Mouse (Mus musculus) midbrain, embryonic 11.5 days (tissue): ENCODE data around the gene Myt1. TPM values are rescaled to one million over a fixed set of nuclear protein-coding genes. Genes with fewer than 3 reads are reported as not detected.
"Not testable (repeated sequence)": the region's sequence is repeated elsewhere in the genome, so short reads cannot be mapped to it uniquely, and the experiment has no call there.

Experiments
- ATAC-seq: fragments of 200-750 bp; cut with Nextera tagmentation; 2 replicates; pipeline ENCODE4 v1.8.0; 2017; ENCODE audit warnings: moderate TSS enrichment, moderate library complexity; ENCODE audit not compliant: low FRiP score
- DNase-seq: peaks from one replicate; pipeline ENCODE4 v3.0.0; 2015; ENCODE audit warnings: low spot score; ENCODE audit errors: missing footprints
- H3K27ac ChIP-seq: fragments of 300-500 bp; sonication (generic); 2 replicates; pipeline ENCODE4 v1.5.1; 2014; ENCODE audit warnings: low read depth, low read length
- H3K27me3 ChIP-seq: fragments of 300-500 bp; sonication (generic); 2 replicates; pipeline ENCODE4 v1.6.1; 2014; ENCODE audit warnings: mild to moderate bottlenecking, low read length, moderate library complexity, mixed read lengths; ENCODE audit not compliant: control insufficient read depth, insufficient read depth
- H3K36me3 ChIP-seq: fragments of 300-500 bp; sonication (generic); 2 replicates; pipeline ENCODE4 v1.6.1; 2014; ENCODE audit warnings: mild to moderate bottlenecking, low read length, moderate library complexity, mixed read lengths; ENCODE audit not compliant: control insufficient read depth, insufficient read depth
- H3K4me1 ChIP-seq: fragments of 300-500 bp; sonication (generic); 2 replicates; pipeline ENCODE4 v1.6.1; 2014; ENCODE audit warnings: low read length; ENCODE audit not compliant: control insufficient read depth, insufficient read depth
- H3K4me2 ChIP-seq: fragments of 300-500 bp; sonication (generic); 2 replicates; pipeline ENCODE4 v1.6.1; 2014; ENCODE audit warnings: mild to moderate bottlenecking, moderate library complexity
- H3K4me3 ChIP-seq: fragments of 300-500 bp; sonication (generic); 2 replicates; pipeline ENCODE4 v1.5.1; 2014; ENCODE audit warnings: low read depth, low read length
- H3K9ac ChIP-seq: fragments of 300-500 bp; sonication (generic); 2 replicates; pipeline ENCODE4 v1.6.1; 2014; ENCODE audit warnings: low read length
- H3K9me3 ChIP-seq: fragments of 300-500 bp; sonication (generic); 2 replicates; pipeline ENCODE4 v1.6.1; 2016; ENCODE audit warnings: low read length; ENCODE audit not compliant: control insufficient read depth
- WGBS: fragments of 180-500 bp; shearing (Covaris S2); extraction: QIAGEN DNeasy Blood & Tissue Kit; methylation state at CpG from one replicate; pipeline ENCODE4 v1.1.7; 2014; 5-methylcytosine and 5-hydroxymethylcytosine counted together
- polyA plus RNA-seq: library from polyadenylated mRNA; unstranded; fragments of >200 nt; fragmentation: Nextera tagmentation; extraction: Ambion mirVana; gene quantifications from 2 replicates; pipeline ENCODE4 v1.2.1, GENCODE M21; 2014

The Myt1 gene
- polyA plus RNA-seq, 1 experiment from 2014 or later: 28.7 TPM

GRCm38 (mm10) chr2:181768451-181768850 lies 5.3 kb downstream of the Myt1 start:
- Histone ChIP-seq H3K27me3 (no peaks in the 10 kb centered on the region), H3K9me3 (no peaks in the 10 kb centered on the region), H3K27ac (no peak overlapping the region), H3K4me3 (peak overlapping the region; percentile 20), H3K36me3 (no peaks in the 10 kb centered on the region), H3K9ac (no peak overlapping the region), H3K4me1 (peaks cover 22% of the 10 kb centered on the region), H3K4me2 (peak overlapping the region; percentile 68)
- ATAC-seq (no peak), DNase-seq (no peak)

GRCm38 (mm10) chr2:181769397-181769796 lies 6.3 kb downstream of the Myt1 start:
- peak overlapping the region; percentile 20; the same call in 1 of the 2 replicates for H3K4me3 ChIP-seq
- H3K27me3 ChIP-seq: no peaks in the 10 kb centered on the region
- no peak for DNase-seq
- 84% methylated on average over 2 of the region's 2 CpGs for WGBS
- ATAC-seq: no peak
- peaks cover 24% of the 10 kb centered on the region for H3K4me1 ChIP-seq
- no peaks in the 10 kb centered on the region for H3K9me3 ChIP-seq
- peak overlapping the region; percentile 68 for H3K4me2 ChIP-seq
- no peak overlapping the region for H3K27ac ChIP-seq
- H3K36me3 ChIP-seq: no peaks in the 10 kb centered on the region
- H3K9ac ChIP-seq: no peak overlapping the region

- ATAC-seq (no peak), DNase-seq (no peak)
- no peaks in the 10 kb centered on the region for H3K36me3 ChIP-seq
- no peaks in the 10 kb centered on the region for H3K9me3 ChIP-seq
- H3K9ac ChIP-seq: no peak overlapping the region
- H3K4me3 ChIP-seq: no peak overlapping the region
- peaks cover 24% of the 10 kb centered on the region for H3K4me1 ChIP-seq
- no peak overlapping the region for H3K27ac ChIP-seq
- 54% methylated on average over 2 of the region's 2 CpGs for WGBS
- no peaks in the 10 kb centered on the region for H3K27me3 ChIP-seq
- peak overlapping the region; percentile 0; the same call in 1 of the 2 replicates for H3K4me2 ChIP-seq
These were observed 10.1 kb downstream of the Myt1 start for GRCm38 (mm10) chr2:181773203-181773602.

- 68% methylated on average over 1 of the region's 1 CpGs for WGBS
- no peak for ATAC-seq
- H3K4me2 ChIP-seq: no peak overlapping the region
These were observed 12.7 kb downstream of the Myt1 start for GRCm38 (mm10) chr2:181775786-181776185.

GRCm38 (mm10) chr2:181777715-181778114 lies 14.6 kb downstream of the Myt1 start:
- no peak overlapping the region for H3K4me2 ChIP-seq
- no peak overlapping the region for H3K9ac ChIP-seq
- 53% methylated on average over 2 of the region's 2 CpGs for WGBS
- peaks cover 16% of the 10 kb centered on the region for H3K4me1 ChIP-seq
- ATAC-seq (no peak), DNase-seq (no peak)
- no peak overlapping the region for H3K4me3 ChIP-seq
- H3K27me3 ChIP-seq: no peaks in the 10 kb centered on the region
- H3K36me3 ChIP-seq: no peaks in the 10 kb centered on the region
- no peak overlapping the region for H3K27ac ChIP-seq
- no peaks in the 10 kb centered on the region for H3K9me3 ChIP-seq

More at GRCm38 (mm10) chr2:181775786-181776185, 12.7 kb downstream of the Myt1 start:
- no peak overlapping the region for H3K4me3 ChIP-seq
- DNase-seq: no peak
- no peaks in the 10 kb centered on the region for H3K9me3 ChIP-seq
- no peaks in the 10 kb centered on the region for H3K36me3 ChIP-seq
- H3K27me3 ChIP-seq: no peaks in the 10 kb centered on the region
- no peak overlapping the region for H3K27ac ChIP-seq
- H3K9ac ChIP-seq: no peak overlapping the region
- peaks cover 16% of the 10 kb centered on the region for H3K4me1 ChIP-seq

- no peak for ATAC-seq
- Histone ChIP-seq H3K4me3 (no peak overlapping the region), H3K4me2 (no peak overlapping the region), H3K27me3 (no peaks in the 10 kb centered on the region), H3K9ac (no peak overlapping the region), H3K4me1 (no peaks in the 10 kb centered on the region), H3K27ac (no peak overlapping the region), H3K36me3 (no peaks in the 10 kb centered on the region), H3K9me3 (no peaks in the 10 kb centered on the region)
- DNase-seq: no peak
- WGBS: 20% methylated on average over 1 of the region's 1 CpGs
These were observed 18.3 kb downstream of the Myt1 start for GRCm38 (mm10) chr2:181781421-181781820.

GRCm38 (mm10) chr2:181787852-181788251 lies 24.7 kb downstream of the Myt1 start:
- no peak for DNase-seq
- no peak overlapping the region for H3K4me2 ChIP-seq
- WGBS: 73% methylated on average over 5 of the region's 5 CpGs
- no peaks in the 10 kb centered on the region for H3K36me3 ChIP-seq
- no peaks in the 10 kb centered on the region for H3K27me3 ChIP-seq
- no peaks in the 10 kb centered on the region for H3K4me1 ChIP-seq
- no peak for ATAC-seq
- H3K9ac ChIP-seq: no peak overlapping the region
- H3K4me3 ChIP-seq: no peak overlapping the region
- no peaks in the 10 kb centered on the region for H3K9me3 ChIP-seq
- no peak overlapping the region for H3K27ac ChIP-seq

GRCm38 (mm10) chr2:181789396-181789795 lies 26.3 kb downstream of the Myt1 start:
- no peak for ATAC-seq
- 88% methylated on average over 6 of the region's 6 CpGs for WGBS
- no peaks in the 10 kb centered on the region for H3K4me1 ChIP-seq
- no peak overlapping the region for H3K9ac ChIP-seq
- no peak overlapping the region for H3K4me3 ChIP-seq
- no peak overlapping the region for H3K4me2 ChIP-seq
- no peak for DNase-seq
- no peaks in the 10 kb centered on the region for H3K9me3 ChIP-seq
- H3K36me3 ChIP-seq: no peaks in the 10 kb centered on the region
- no peaks in the 10 kb centered on the region for H3K27me3 ChIP-seq
- H3K27ac ChIP-seq: no peak overlapping the region

- H3K9me3 ChIP-seq, H3K4me3 ChIP-seq, H3K27ac ChIP-seq, ATAC-seq, H3K4me1 ChIP-seq, H3K27me3 ChIP-seq, H3K36me3 ChIP-seq, H3K9ac ChIP-seq, DNase-seq, H3K4me2 ChIP-seq: not testable (repeated sequence)
- WGBS: 84% methylated on average over 8 of the region's 8 CpGs
These were observed 30.1 kb downstream of the Myt1 start for GRCm38 (mm10) chr2:181793186-181793585.
